In genomic region chr15:86738776-86739175, GRCm38 (mm10) we compare ENCODE assay signal across 19 mouse cellular contexts.
"Had no signal": no experiment of that assay in that cellular context is flagged by ENCODE, and none has a peak within 500 bp of the region (broad histone marks: within the 10 kb centered on the region; RNA-seq: fewer than 3 reads in every experiment).

No protein-coding gene starts in this region.

- H3K4me3 ChIP-seq: lung, embryonic 15.5 days; midbrain, embryonic 10.5 days; midbrain, embryonic 12.5 days; myocyte; neural tube, embryonic 13.5 days; neural tube, embryonic 15.5 days had no signal

- H3K27ac ChIP-seq: lung, embryonic 15.5 days; macrophage; midbrain, embryonic 10.5 days; midbrain, embryonic 12.5 days; neural tube, embryonic 13.5 days; neural tube, embryonic 15.5 days had no signal

- ATAC-seq: lung, postnatal 0 days; midbrain, embryonic 16.5 days had no signal

- DNase-seq: lung, adult 2 months; lung, postnatal 36 days; retina, postnatal 1 day; right cerebral cortex, adult 18-20 months; right cerebral cortex, postnatal 25 days; right cerebral cortex, postnatal 4 days; spleen, adult 18-20 months; thymus, adult 18-20 months; thymus, postnatal 14 days; thymus, postnatal 36 days had no signal
